Mouse (Mus musculus) spleen, embryonic (tissue): ENCODE results near the gene Panx3.

ENCODE experiments used
- CTCF ChIA-PET: fragments of 350-600 bp; sonication (Branson Sonifier 250); formaldehyde crosslinking; loops from one replicate; lab custom pipeline; 2022; lab: Charles Lee

Gene Panx3

DNA sequence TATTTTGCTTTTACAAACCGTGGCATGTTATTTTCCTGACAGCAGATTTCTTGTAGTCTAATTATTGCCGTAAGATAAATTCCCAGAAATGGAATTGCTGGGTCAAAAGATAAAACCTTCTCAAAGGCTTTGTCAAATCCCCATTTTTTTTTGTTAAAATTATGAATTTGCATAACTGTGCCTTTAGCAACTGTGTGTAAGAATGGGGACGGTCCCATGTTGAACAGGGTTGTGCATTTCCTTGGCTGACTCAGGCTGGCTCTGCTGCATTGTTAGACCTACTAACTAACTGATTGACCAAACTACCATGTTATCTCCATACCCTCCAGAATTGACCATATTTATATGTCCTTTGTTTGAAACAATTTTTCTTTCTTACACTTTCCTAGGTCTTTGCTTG lies 34.8 kb downstream of the Panx3 start:
- CTCF ChIA-PET = no interaction called here

DNA sequence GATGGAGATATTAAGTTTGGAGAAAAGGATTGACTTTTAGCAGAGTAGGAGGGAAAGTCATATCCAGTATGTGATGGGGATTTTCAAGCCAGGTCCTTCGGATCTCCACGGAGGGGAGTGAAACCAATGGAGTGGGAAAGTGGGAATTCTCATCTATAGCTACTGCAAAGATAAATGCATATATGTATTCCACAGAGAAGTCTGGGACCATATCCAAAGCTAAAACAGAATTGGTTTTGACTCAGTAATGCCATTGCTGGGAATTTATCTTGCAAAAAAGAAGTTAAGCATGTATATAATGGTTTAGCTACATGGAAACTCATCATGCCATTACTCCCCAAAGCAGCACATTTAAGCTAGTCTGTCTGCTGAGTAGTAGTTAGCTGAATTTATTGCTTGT lies 36.7 kb downstream of the Panx3 start:
- CTCF ChIA-PET = no interaction called here

DNA sequence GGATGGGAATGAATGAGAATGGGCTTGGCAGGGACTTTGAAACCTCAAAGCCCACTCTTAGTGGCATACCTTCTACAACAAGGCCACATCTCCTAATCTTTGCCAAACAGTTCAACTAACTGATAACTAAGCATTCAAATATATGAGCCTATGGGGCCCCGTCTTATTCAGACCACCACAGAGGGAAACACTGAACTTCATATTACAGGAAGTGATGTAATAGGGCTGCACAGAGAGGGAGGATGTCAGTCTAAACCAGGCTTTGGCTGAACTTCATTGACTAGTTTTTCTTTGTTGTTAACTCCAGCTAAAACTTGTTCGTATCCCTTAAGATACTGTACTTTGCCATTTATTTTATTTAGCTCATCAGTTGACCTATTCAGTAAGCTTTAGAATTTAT lies 39.1 kb downstream of the Panx3 start:
- CTCF ChIA-PET = no interaction called here

DNA sequence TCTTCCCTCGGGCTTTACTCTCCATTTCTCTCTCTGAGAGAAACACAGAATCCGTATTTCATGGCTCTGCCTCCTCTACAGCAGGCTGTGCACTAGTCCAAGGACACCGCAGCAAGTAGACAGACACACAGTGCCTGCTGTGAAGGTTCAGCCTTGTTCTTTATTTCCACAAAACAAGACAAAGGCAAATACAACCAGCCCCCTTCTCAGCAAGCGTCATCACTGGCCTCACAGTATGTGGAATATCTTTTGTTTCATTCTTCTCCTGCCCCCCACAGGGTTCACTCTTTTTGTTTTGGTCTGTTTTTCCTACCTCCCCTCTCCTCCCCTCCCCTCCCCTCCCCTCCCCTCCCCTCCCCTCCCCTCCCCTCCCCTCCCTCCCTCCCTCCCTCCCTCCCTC lies 40.5 kb downstream of the Panx3 start:
- CTCF ChIA-PET = no interaction called here

DNA sequence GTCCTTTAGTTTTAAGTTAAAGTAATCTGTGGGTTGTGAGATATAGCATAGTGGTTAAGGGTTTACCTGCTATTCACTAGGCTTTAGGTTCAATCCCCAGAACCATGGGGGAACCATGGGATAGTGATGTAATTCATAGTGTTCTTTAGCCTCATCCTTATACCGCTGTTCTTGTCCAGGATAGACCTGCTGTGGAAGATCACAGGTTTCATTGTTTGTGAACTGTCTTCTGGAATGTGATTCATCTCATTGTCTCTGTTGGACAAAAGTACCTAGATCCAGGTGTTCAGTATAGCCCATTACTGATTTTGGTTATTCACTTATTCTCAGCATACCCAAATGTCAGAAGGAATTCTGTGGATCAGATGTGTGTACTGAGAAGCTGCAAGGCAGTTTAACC lies 41.8 kb downstream of the Panx3 start:
- CTCF ChIA-PET = no interaction called here

DNA sequence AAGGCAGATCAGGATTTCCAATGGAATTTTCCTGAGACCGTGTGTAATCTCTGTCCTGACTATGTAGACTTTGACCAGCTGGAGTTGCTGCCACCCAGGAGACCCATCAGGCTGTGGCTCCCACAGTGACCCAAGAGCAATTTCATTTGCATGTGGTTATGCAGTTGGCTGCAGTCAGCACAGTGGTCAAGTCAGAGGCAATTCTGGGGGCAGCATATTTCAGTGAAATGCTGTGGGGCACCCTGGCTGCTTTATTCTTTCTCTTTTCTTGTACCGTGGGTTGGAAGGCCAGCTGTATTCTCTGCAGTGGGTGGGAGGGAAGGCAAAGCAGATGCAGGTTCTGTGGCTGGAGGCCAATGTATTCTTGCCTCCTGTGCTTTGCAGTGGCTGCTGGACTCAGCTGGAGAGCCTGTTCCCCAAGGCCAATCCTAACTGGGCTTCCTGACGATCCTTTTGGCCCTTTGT lies 42.9 kb downstream of the Panx3 start:
- CTCF ChIA-PET = no interaction called here

DNA sequence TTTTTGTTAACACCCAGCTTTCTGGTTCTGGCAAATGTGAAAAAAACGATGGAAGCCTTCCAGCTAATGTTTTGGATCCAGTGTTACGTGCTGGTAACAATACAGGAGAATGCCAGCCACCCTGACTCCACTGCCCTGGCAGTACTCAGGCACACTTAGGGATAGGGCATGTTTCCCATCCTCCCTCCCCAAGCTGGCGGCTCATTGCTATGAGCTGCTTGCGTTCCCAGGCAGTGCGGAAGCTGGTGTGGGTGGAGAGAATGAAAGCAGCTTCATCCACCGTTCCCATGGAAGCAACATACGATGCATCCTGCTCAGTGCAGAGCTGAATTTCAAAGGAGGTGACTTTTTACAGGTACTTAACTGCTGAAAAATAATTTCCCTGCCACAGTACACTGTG lies 43.4 kb downstream of the Panx3 start:
- CTCF ChIA-PET = no interaction called here

DNA sequence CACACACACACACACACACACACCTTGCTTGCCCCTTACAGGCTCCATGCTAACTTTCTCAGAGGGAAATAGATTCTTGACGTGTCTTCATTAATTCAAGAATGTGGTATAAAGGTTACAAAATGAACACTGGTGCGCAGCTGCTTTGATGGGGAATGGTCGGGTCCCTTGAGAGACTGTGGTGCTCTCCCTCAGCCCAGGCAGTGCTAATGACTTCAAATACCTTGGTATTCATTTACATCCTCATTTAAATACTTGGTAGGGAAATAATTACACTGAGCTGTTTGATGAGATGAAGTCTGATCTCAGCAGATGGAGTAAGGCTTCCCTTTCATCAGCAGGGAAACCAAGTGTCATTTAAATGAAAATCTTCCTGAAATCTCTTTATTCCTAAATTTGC lies 43.9 kb downstream of the Panx3 start:
- CTCF ChIA-PET = interaction anchor here (0.6 kb wide), 1 partner anchor 217 kb away, joined by 4 read pairs; no protein-coding TSS in a partner anchor

DNA sequence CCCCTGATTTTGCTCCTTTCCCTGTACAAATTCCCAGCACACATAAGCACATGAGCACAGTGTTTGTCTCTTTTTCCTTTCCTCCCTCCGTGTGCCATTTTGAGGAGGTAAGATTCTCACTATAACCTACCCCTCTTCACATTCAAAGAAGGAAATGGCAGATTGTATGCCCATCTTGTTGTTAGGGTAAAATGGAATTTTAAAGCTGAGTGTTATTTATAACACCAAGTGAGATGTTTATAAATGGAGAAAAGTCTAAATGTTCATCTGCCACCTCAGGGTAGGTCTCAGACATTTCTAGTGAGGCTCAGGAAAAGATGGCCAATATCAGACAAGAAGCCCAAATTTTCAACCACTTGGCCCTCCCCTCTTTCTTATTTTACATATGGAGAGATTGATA lies 44.5 kb downstream of the Panx3 start:
- CTCF ChIA-PET = no interaction called here

DNA sequence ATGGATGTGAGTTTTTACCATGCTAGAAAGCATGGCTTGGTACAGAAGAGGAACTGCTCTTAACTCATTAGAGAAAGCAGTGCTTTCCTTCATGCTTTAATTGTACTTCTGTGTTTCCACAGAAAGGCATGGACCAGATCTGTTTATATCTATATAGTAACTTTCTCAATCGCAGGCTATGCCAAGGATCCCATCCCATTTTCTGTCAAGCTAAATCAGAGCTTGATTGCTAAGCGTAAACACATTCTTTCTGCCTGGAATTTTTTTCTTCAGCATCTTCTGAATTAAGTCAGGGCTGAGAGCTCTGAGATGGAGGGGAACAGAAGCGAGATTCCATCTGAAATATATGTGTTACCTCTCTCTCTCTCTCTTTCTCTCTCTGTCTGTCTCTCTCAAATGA lies 45.1 kb downstream of the Panx3 start:
- CTCF ChIA-PET = no interaction called here

DNA sequence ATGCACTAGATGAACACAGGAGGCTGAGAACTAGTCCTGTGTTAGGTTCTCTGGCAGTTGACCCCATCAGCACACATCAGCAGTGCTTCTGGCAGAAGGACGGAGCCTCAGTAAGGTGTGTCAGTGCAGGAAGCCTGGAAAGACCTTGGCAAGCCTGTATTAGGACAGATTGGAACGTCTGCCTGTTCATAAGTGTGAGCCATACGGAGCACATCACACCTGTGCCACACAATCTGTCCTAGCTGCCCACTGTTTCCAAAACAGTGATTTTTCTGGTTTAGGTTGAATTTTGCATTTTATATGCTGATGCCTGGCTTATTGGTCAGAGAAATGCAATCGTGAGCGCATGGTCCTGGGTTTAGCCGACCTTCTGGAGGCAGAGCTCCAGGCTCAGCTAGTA lies 47.7 kb downstream of the Panx3 start:
- CTCF ChIA-PET = no interaction called here

DNA sequence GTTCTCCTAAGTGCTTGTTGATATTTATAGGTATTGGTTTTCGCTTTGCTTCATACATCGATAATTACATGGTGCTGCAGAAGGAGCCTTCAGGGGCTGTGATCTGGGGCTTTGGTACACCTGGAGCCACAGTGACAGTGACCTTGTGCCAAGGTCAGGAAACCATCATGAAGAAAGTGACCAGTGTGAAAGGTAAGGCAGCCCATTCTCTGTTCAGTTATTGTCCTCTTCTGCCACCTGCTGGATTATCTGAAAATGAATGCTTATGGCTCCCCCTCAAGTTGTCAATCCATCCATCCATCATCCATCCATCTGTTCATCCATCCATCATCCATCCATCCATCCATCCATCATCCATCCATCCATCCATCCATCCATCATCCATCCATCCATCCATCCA lies 52.3 kb downstream of the Panx3 start:
- CTCF ChIA-PET = no interaction called here

DNA sequence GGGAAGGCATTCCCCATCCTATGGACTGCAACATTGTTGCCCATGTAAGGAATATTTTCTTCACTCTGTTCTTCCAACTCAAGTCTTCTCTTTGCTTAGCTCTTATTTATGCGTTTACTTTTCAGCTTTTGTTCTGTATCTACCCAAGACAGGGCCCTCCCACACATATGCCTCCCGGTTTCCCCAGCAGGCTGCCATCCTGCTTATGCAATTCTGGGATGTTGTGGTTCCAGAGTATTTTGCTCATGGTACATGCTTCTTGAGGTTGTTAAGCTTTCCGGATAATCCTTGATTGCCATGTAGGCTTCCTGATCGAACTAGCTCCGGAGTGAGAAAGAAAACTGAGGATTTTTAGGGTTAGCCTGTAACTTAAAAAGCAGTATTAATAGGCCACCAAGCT lies 53.8 kb downstream of the Panx3 start:
- CTCF ChIA-PET = interaction anchor here (0.5 to 0.8 kb wide), 3 partner anchors 11 to 130 kb away, joined by 3 to 4 read pairs (median 3); no protein-coding TSS in a partner anchor

DNA sequence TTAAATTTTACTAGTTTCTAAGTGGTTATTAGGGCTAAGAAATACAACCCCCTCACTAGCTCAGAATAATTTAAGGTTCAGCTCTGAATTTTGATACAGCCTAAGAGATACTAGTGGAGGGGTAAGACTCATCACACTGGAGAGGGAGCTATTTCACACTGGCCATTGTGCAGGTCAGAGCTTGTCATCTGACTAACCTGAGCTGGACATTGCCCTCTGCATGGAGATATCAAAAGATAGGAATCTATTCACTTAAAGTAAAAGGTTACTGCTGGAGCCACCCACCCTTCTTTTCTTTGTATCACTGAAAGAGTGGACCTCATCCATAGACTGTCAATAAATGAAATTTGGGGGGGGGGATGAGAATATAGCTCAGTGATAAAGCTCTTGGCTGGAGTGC lies 54.7 kb downstream of the Panx3 start:
- CTCF ChIA-PET = interaction anchor here (0.9 kb wide), 1 partner anchor 150 kb away, joined by 3 read pairs; no protein-coding TSS in a partner anchor

DNA sequence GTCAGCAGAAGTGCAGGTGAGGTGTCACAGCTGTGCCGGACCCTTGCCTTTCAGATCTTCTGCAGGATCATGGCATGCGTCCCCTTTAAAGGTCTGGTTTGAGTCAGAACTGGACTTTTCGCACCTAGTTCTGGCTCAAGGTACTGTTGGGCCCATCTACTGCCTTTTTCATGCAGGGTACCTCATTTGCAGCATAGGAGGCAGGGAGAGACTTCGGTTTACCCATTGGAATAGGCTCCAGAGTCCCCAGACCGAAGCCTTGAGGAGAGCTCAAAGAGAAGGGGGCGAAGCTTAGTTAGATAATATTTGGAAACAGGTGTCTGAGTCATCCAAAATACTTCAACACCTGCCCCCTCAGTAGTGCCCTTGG lies 55.1 kb downstream of the Panx3 start:
- CTCF ChIA-PET = no interaction called here

DNA sequence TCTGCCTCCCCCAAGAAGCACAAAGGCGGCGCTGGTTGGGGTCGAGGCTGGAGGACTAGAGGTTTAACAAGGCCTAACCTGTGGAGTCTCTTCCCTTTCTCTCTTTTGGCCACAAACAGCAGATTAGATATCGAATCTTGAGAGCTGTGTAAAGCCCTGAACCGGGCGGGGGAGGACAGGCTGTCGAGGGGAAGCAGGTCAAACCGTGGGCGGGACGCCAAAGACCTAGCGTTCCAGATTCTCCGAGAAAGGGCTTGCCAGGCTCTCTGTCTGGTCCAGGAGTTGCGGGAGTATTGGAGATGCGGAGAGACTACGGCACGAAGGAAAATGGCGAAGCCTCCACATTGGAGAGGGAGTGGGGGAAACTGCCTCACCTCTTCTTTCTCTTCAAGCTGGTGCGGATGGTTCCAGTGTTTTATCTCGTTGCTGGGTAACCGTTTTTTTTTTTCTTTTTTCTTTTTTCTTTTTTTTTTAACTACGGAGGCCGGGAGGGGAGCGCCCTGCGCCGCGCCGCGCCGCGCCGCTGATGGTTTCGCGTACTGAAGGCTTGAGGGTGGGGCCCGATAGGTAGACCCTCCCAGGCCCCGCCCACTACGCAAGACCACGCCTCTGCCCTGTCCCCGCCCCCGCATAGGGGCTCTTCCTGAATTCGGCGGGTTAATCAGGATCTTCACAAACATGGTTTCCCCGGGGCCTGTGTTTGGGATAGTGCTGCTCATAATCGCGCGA lies 55.7 kb downstream of the Panx3 start, which contains the start of gene Spa17:
Spa17 (minus strand) TSS at position 541 of the 729 bp plus-strand sequence.
- CTCF ChIA-PET = no interaction called here
